Mouse (Mus musculus): Measurements from ENCODE around the gene Atf6. TPM values are rescaled to one million over a fixed set of nuclear protein-coding genes. Genes with fewer than 3 reads are reported as not detected.
A peak's percentile ranks its signal among the peaks of the same experiment; 100 is the strongest.

Atf6 gene
- polyA plus RNA-seq, 1 experiment from 2014 or later = 6.9 TPM

DNA sequence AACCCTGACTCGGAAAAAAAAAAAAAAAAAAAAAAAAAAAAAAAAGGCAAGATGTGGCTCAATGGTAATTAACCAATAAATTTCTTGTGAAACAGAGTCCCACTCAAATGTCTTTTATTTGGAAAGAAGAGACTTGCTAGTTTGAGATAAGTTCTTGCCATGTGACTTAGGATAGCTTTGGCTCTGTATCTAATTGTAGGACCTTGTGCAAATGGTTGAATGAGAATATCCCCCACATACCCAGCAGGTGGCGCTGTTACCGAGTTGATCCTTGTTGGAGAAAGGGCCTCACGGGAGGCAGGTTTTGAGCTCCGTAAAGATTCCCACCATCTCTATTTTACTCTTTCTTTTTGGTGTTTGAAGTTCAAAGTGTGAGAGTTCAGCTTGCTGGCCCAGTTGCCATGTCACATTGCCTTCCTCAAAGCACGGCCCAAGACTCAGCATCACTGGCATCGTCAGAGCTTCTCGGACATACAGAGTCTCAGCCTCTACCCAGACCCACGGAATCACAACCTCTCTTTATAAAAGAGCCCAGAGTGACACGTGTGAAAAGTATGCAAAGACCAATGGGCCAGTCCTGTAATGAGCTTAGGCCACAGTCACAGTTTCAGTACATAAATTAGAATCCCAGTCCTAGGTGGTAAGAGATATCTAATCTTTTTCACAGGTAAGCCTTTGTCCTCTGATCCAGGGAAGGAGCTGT, 34.1 kb upstream of the Atf6 start:
- no peak overlapping the region for H3K9ac ChIP-seq (ENCODE audit: low read depth, low read length)
- peak overlapping the region; percentile 53; the same call in 1 of the 2 replicates for H3K4me2 ChIP-seq (ENCODE audit: low read depth, low read length)

DNA sequence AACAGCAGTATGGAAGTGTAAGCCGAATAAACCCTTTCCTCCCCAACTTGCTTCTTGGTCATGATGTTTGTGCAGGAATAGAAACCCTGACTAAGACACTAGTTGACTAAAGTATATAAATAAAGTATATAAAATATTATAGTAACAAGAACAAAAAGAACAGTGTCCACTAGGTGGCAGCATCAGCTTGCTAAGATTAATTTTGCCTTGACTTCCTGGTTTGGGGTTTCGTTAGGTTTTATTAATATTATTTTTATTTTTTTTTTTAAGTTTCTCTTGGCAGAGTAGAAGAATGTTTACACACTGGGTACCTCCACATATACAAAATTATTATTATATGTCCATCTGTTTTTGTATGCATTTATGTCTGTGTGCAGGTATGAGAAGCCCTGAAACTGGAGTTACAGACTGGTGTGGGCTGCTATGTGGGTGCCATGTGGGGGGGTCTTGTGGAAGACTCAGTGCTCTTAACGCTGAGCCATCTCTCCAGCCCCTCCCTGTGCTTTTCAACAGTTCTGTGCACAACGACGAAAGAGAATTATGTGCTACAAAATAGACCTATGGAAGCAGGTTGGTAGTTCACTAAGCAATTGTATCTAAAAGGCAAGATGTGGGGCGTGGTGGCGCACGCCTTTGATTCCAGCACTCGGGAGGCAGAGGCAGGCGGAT, 33.4 kb upstream of the Atf6 start:
- Histone ChIP-seq H3K36me3 (ENCODE audit: control insufficient read depth, insufficient read depth) (no peaks in the 10 kb centered on the region), H3K4me3 (ENCODE audit: low read depth, low read length) (peak overlapping the region; percentile 4; the same call in 1 of the 2 replicates), H3K4me2 (ENCODE audit: low read depth, low read length) (peak overlapping the region; percentile 53), H3K27me3 (ENCODE audit: control insufficient read depth, insufficient read depth, low read depth, low read length) (peaks cover 13% of the 10 kb centered on the region), H3K9me3 (replicated peaks; ENCODE audit: control insufficient read depth, low read length) (no peaks in the 10 kb centered on the region), H3K4me1 (ENCODE audit: control insufficient read depth, low read depth, low read length) (peaks cover 5% of the 10 kb centered on the region; the same call in 1 of the 2 replicates), H3K9ac (ENCODE audit: low read depth, low read length) (0 out of 2 replicates have a peak overlapping the region, but pooled peaks have one; percentile 18), H3K27ac (ENCODE audit: low read length) (no peak overlapping the region)
- ATAC-seq (ENCODE audit: low read depth) = no peak
- 17% methylated on average over 10 of the region's 10 CpGs for WGBS (ENCODE audit: insufficient replicate concordance)

More for the DNA sequence above, 34.1 kb upstream of the Atf6 start:
- H3K36me3 ChIP-seq (ENCODE audit: control insufficient read depth, insufficient read depth) = no peaks in the 10 kb centered on the region
- H3K4me3 ChIP-seq (ENCODE audit: low read depth, low read length) = peak overlapping the region; percentile 4; the same call in 1 of the 2 replicates
- no peak overlapping the region for H3K27ac ChIP-seq (ENCODE audit: low read length)
- 28% methylated on average over 10 of the region's 10 CpGs for WGBS (ENCODE audit: insufficient replicate concordance)
- peaks cover 20% of the 10 kb centered on the region for H3K27me3 ChIP-seq (ENCODE audit: control insufficient read depth, insufficient read depth, low read depth, low read length)
- peaks cover 5% of the 10 kb centered on the region; the same call in 1 of the 2 replicates for H3K4me1 ChIP-seq (ENCODE audit: control insufficient read depth, low read depth, low read length)
- ATAC-seq (ENCODE audit: low read depth) = peak; percentile 27; the same call in 1 of the 2 replicates
- no peaks in the 10 kb centered on the region for H3K9me3 ChIP-seq (replicated peaks; ENCODE audit: control insufficient read depth, low read length)

DNA sequence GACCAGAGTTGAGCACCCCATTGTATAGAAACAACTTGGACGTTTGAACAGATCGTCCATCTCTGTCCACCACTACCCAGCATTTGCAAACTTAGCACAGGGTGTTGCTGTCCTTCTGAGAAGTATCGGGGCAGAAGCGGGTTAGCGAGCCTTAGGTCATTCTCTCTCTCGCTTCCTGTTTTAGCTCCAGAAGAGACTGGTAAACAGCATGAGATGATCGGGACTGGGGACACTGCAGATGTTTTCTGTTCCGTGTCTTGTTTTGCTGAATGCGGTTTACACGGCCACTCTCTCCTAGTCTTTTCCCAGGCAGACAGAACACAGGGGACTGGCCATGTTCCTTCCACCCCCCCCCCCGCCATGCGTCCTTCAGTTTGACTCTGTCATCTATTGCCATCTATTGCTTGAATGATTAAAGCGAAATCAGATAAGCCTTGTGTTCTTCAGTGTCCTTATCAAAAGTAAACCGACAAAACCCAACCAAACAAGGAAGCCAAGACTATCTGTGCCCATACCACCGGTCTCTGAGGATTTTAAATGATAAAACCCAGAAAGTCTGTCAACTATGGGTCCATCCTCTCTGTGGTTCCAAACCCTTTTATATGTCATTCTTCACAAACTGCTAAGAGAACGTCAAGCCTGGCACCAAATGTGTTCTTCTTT, 31.0 kb upstream of the Atf6 start:
- Histone ChIP-seq H3K4me1 (ENCODE audit: control insufficient read depth, low read depth, low read length) (peaks cover 5% of the 10 kb centered on the region; the same call in 1 of the 2 replicates), H3K36me3 (ENCODE audit: control insufficient read depth, insufficient read depth) (no peaks in the 10 kb centered on the region), H3K4me3 (ENCODE audit: low read depth, low read length) (no peak overlapping the region), H3K9ac (ENCODE audit: low read depth, low read length) (no peak overlapping the region), H3K27me3 (ENCODE audit: control insufficient read depth, insufficient read depth, low read depth, low read length) (peaks cover 7% of the 10 kb centered on the region; the same call in 1 of the 2 replicates), H3K4me2 (ENCODE audit: low read depth, low read length) (no peak overlapping the region), H3K9me3 (replicated peaks; ENCODE audit: control insufficient read depth, low read length) (no peaks in the 10 kb centered on the region), H3K27ac (ENCODE audit: low read length) (no peak overlapping the region)
- WGBS (ENCODE audit: insufficient replicate concordance) = 37% methylated on average over 16 of the region's 16 CpGs
- peak; percentile 24; the same call in 1 of the 2 replicates for ATAC-seq (ENCODE audit: low read depth)

DNA sequence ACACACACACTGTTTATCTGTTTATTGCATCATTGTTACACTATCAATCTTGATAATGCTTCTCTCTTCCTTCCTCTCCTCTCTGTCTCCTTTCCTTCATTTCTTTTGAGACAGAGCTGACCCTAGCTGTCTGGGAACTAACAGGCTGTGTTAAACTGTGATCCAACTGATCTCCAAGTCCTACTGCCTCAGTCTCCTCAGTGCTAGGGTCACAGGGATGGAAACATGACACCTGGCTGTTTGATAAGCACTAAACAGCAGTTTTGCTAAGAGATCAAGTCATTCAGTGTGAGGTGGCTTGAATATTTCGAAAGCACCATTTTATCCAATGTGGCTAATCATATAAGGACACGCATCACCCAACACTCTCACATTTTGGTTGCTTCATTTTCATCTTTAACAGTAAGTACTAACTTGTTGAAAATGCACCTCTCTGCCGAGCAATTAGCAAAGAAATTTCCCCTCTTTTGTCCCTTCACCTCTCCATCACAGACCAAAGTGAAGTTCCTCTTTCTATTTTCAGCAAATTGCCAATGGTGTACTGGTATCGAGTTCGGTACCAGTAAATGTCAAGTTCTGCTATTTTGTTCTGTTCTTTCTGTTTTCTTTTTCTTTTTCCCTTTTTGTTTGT, 29.2 kb upstream of the Atf6 start:
- Histone ChIP-seq H3K9ac (ENCODE audit: low read depth, low read length) (no peak overlapping the region), H3K9me3 (replicated peaks; ENCODE audit: control insufficient read depth, low read length) (no peaks in the 10 kb centered on the region), H3K4me1 (ENCODE audit: control insufficient read depth, low read depth, low read length) (peaks cover 4% of the 10 kb centered on the region; the same call in 1 of the 2 replicates), H3K27ac (ENCODE audit: low read length) (no peak overlapping the region), H3K27me3 (ENCODE audit: control insufficient read depth, insufficient read depth, low read depth, low read length) (peaks cover 5% of the 10 kb centered on the region; the same call in 1 of the 2 replicates), H3K36me3 (ENCODE audit: control insufficient read depth, insufficient read depth) (no peaks in the 10 kb centered on the region), H3K4me2 (ENCODE audit: low read depth, low read length) (no peak overlapping the region), H3K4me3 (ENCODE audit: low read depth, low read length) (no peak overlapping the region)
- WGBS (ENCODE audit: insufficient replicate concordance) = 32% methylated on average over 5 of the region's 5 CpGs
- no peak for ATAC-seq (ENCODE audit: low read depth)

DNA sequence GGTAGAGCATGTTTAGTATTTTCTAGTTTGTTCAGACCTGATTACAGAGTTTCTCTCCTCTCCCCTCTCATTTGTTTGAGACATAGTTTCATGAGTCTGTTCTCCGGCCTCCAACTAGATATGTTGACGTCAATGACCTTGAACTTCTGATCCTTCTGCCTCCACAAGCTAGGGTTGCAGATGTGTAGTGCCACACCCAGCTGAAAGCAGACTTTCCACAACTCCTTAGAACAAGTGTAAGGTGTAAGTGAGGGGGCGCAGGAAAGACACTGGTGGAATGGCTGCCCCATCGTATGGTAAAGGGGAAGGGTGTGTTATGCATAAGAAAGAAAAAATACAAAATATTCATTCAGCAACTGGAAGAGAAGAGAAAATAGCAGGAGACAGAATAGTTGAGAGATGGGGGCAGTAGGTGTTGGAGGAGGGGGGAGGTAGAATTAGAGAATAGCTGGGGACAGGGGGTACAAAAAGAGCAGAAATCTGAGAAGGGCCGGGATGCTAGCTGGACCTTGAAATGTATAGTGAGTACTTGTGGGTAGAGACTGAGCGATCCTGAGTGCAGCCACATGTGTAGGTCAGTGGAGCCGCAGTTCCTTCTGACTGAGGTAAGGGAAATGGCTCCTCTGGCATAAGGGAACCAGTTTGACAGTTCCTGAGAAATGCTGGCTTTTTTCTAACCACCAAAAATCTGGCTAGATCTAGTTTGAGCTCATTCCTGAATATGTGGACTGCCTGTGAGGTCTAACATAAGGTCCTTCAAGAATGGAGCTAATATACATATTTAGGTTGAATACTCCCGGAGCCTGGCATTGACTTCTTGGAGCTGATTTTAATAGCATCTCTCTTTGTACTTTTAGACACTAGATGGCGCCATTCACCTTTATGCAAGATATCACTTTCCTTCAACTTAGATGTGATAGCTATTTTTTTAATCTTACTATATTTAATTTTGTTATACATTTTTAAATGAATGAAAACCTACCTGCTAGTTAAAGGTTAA, 27.3 kb upstream of the Atf6 start:
- 51% methylated on average over 9 of the region's 9 CpGs for WGBS (ENCODE audit: insufficient replicate concordance)
- no peak for ATAC-seq (ENCODE audit: low read depth)
- Histone ChIP-seq H3K27ac (ENCODE audit: low read length) (no peak overlapping the region), H3K4me1 (ENCODE audit: control insufficient read depth, low read depth, low read length) (no peaks in the 10 kb centered on the region), H3K4me3 (ENCODE audit: low read depth, low read length) (no peak overlapping the region), H3K9ac (ENCODE audit: low read depth, low read length) (no peak overlapping the region), H3K4me2 (ENCODE audit: low read depth, low read length) (no peak overlapping the region), H3K27me3 (ENCODE audit: control insufficient read depth, insufficient read depth, low read depth, low read length) (peaks cover 5% of the 10 kb centered on the region; the same call in 1 of the 2 replicates), H3K36me3 (ENCODE audit: control insufficient read depth, insufficient read depth) (no peaks in the 10 kb centered on the region), H3K9me3 (replicated peaks; ENCODE audit: control insufficient read depth, low read length) (no peaks in the 10 kb centered on the region)

DNA sequence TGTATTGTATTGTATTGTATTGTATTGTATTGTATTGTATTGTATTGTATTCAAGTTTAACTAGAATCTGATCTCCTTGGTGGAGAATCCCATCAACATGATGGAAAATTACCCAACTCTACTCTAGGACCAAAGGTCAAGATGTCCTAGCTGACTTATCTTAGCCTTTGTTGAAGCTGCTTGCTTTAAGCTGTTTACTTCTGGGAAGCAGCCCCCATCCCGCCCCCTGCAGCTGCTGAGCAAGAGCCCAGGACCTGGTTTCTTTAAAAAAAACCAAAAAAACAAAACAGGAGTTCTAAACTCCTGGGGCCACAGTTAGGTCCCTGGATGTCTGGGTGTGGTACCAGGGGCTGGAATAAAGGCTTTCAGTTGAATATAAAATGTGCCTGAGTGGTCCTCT, 24.7 kb upstream of the Atf6 start:
- H3K36me3 ChIP-seq (ENCODE audit: control insufficient read depth, insufficient read depth) = no peaks in the 10 kb centered on the region
- H3K4me1 ChIP-seq (ENCODE audit: control insufficient read depth, low read depth, low read length) = no peaks in the 10 kb centered on the region
- WGBS (ENCODE audit: insufficient replicate concordance) = 43% methylated on average over 1 of the region's 1 CpGs
- H3K9ac ChIP-seq (ENCODE audit: low read depth, low read length) = no peak overlapping the region
- no peak for ATAC-seq (ENCODE audit: low read depth)
- H3K27ac ChIP-seq (ENCODE audit: low read length) = no peak overlapping the region
- no peaks in the 10 kb centered on the region for H3K27me3 ChIP-seq (ENCODE audit: control insufficient read depth, insufficient read depth, low read depth, low read length)
- no peak overlapping the region for H3K4me2 ChIP-seq (ENCODE audit: low read depth, low read length)
- H3K4me3 ChIP-seq (ENCODE audit: low read depth, low read length) = no peak overlapping the region
- no peaks in the 10 kb centered on the region for H3K9me3 ChIP-seq (replicated peaks; ENCODE audit: control insufficient read depth, low read length)

DNA sequence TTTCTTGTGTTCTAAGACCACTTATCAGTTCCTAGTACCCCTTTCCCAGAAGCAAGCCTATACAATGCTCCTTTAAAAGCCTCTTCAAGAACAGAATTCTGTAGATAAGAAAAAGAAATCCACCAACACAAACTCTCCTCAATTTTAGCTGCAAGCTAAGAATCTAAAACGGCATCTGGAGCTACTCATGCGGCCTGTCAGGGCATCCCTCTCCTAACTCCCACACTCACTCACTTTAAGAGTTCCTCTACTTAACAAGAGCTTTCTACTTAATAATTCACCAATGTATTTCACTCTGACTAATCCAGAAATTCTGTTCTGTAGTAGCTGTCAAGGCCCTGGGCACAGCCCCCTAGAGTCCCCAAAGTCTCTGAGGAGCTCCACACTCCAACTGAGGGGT, 24.1 kb upstream of the Atf6 start:
- H3K36me3 ChIP-seq (ENCODE audit: control insufficient read depth, insufficient read depth) = no peaks in the 10 kb centered on the region

DNA sequence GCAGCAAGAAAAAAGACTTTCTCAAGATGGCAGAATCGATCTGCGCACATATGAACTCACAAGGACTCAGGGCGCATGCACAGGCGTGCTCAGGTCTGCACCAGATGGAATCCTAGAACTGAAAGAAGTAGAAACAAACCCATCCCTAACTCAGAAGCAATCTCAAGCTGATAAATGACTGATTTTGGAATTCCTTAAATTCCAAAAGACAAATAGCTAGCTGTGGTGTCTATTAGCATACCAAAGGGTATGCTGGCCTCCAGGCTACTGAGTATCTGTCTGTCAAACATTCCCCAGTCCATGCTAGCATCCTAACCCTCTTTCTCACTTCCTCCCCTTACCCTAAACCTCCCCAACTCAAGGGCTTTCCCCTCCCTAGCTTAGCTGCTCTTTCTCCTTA, 21.7 kb upstream of the Atf6 start:
- WGBS (ENCODE audit: insufficient replicate concordance) = 77% methylated on average over 4 of the region's 4 CpGs
- peaks cover 10% of the 10 kb centered on the region for H3K4me1 ChIP-seq (ENCODE audit: control insufficient read depth, low read depth, low read length)
- ATAC-seq (ENCODE audit: low read depth) = no peak
- no peak overlapping the region for H3K4me3 ChIP-seq (ENCODE audit: low read depth, low read length)
- H3K27ac ChIP-seq (ENCODE audit: low read length) = no peak overlapping the region
- H3K9me3 ChIP-seq (replicated peaks; ENCODE audit: control insufficient read depth, low read length) = no peaks in the 10 kb centered on the region
- no peaks in the 10 kb centered on the region for H3K36me3 ChIP-seq (ENCODE audit: control insufficient read depth, insufficient read depth)
- H3K27me3 ChIP-seq (ENCODE audit: control insufficient read depth, insufficient read depth, low read depth, low read length) = no peaks in the 10 kb centered on the region
- no peak overlapping the region for H3K4me2 ChIP-seq (ENCODE audit: low read depth, low read length)
- H3K9ac ChIP-seq (ENCODE audit: low read depth, low read length) = no peak overlapping the region

More for the DNA sequence above, 24.1 kb upstream of the Atf6 start:
- no peak overlapping the region for H3K4me2 ChIP-seq (ENCODE audit: low read depth, low read length)
- H3K27ac ChIP-seq (ENCODE audit: low read length) = no peak overlapping the region
- no peaks in the 10 kb centered on the region for H3K27me3 ChIP-seq (ENCODE audit: control insufficient read depth, insufficient read depth, low read depth, low read length)
- H3K9ac ChIP-seq (ENCODE audit: low read depth, low read length) = no peak overlapping the region
- H3K4me1 ChIP-seq (ENCODE audit: control insufficient read depth, low read depth, low read length) = no peaks in the 10 kb centered on the region
- no peak overlapping the region for H3K4me3 ChIP-seq (ENCODE audit: low read depth, low read length)
- no peak for ATAC-seq (ENCODE audit: low read depth)
- 41% methylated on average over 2 of the region's 2 CpGs for WGBS (ENCODE audit: insufficient replicate concordance)
- H3K9me3 ChIP-seq (replicated peaks; ENCODE audit: control insufficient read depth, low read length) = no peaks in the 10 kb centered on the region

Measured in liver, embryonic 16.5 days (tissue).